Mouse (Mus musculus) spleen, adult 2 months (tissue): ENCODE data around the gene Hint2. TPM values are rescaled to one million over a fixed set of nuclear protein-coding genes. Genes with fewer than 3 reads are reported as not detected.

Source experiments
- DNase-seq, 2 experiments: peaks; one replicate each; pipeline versions ENCODE4 v3.0.0 to v3.0.0-alpha.2; 2012 to 2021; ENCODE audit warnings: low spot score in 2 of 2, low read depth in 1 of 2
- H3K27ac ChIP-seq: fragments of 200-500 bp; 2 replicates; pipeline ENCODE4 v1.5.1; 2012; ENCODE audit warnings: low read length, inconsistent platforms; ENCODE audit not compliant: insufficient read depth
- H3K27me3 ChIP-seq: fragments of 200-500 bp; 2 replicates; pipeline ENCODE4 v1.6.1; 2012; ENCODE audit warnings: mild to moderate bottlenecking, moderate library complexity, low read length, inconsistent platforms; ENCODE audit not compliant: control insufficient read depth, insufficient read depth
- H3K36me3 ChIP-seq: fragments of 200-500 bp; 2 replicates; pipeline ENCODE4 v1.6.1; 2012; ENCODE audit warnings: mild to moderate bottlenecking, low read length, inconsistent platforms; ENCODE audit not compliant: control insufficient read depth, insufficient read depth
- H3K4me1 ChIP-seq: fragments of 200-500 bp; 2 replicates; pipeline ENCODE4 v1.6.1; 2011; ENCODE audit warnings: inconsistent platforms; ENCODE audit not compliant: control insufficient read depth, insufficient read depth, insufficient read length
- H3K4me3 ChIP-seq: fragments of 200-500 bp; 2 replicates; pipeline ENCODE4 v1.5.1; 2011; ENCODE audit warnings: mild to moderate bottlenecking, inconsistent platforms; ENCODE audit not compliant: insufficient read depth, insufficient read length; ENCODE audit errors: extremely low read depth
- CTCF ChIP-seq: fragments of 200-500 bp; IDR thresholded peaks from 2 replicates; pipeline ENCODE4 v1.5.1; 2011; ENCODE audit warnings: mild to moderate bottlenecking, inconsistent platforms; ENCODE audit not compliant: insufficient read depth, insufficient read length, insufficient replicate concordance; ENCODE audit errors: extremely low read depth
- POLR2A ChIP-seq: fragments of 200-500 bp; IDR thresholded peaks from 2 replicates; pipeline ENCODE4 v1.6.1; 2011; ENCODE audit warnings: low read depth, low read length, inconsistent platforms
- WGBS: fragments of 180-500 bp; shearing (Covaris S2); methylation state at CpG from one replicate; pipeline ENCODE4 v1.1.7; 2018; 5-methylcytosine and 5-hydroxymethylcytosine counted together
- polyA plus RNA-seq: library from polyadenylated mRNA; depleted of rRNA; stranded (reverse); fragments of >200 nt; gene quantifications from 2 replicates; pipeline ENCODE4 v1.2.3, GENCODE M21; 2012; rRNA removed

Hint2 gene
- 23.2 and 26.6 TPM in 2 replicates for polyA plus RNA-seq

DNA sequence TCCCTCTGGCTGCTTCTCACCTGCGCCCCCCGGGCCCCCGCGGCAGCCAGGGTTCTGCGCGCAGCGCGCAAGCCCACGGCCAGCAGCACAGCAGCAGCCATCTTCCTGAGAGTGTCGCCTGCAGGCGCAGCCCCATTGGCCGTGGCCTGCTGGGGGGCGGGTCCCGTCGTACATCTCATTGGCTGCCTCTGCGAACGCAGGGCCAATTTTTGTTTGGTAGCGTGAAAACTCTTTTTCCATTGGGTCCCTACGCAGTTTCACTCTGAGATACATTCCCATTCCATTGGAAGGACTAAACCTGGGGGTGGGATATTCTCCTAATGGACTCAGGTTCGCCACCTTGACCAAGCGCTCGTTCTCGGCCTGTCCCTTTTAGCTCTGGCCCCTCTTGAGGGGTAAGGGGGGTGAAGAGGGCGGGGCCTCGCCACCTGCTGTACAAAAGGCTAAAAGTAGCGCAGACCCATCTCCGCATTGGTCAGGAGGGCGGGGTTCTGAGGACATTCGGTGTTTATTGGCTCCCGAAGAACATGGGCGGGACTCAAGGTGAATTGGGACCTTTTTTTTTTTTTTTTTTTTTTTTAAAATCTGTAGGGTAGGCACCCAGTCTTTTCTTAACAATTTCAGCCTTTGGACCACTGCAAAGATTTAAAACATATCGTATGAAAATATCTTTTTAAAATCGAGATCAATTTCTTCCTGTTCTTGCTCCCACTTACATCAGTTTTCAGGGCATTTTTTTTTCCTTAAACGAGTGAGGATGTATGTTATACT, at the start of gene Hint2:
Gene Hint2, minus strand, starts transcription at position 128 of the 771 bp plus-strand sequence.
- Histone ChIP-seq H3K4me3 (peak within 1 kb of the TSS; percentile 98), H3K27ac (peak within 1 kb of the TSS; percentile 88), H3K27me3 (no peaks in the 10 kb centered on the region), H3K36me3 (no peaks in the 10 kb centered on the region), H3K4me1 (peaks cover 4% of the 10 kb centered on the region; the same call in 1 of the 2 replicates)
- DNase-seq = peak; percentile 88 to 93
- TF ChIP-seq POLR2A (peak; percentile 91), CTCF (no peak)
- under 1% methylated on average over 34 of the region's 34 CpGs for WGBS

GRCm38 (mm10) chr4:43705991-43706390, 49.7 kb upstream of the Hint2 start:
- Histone ChIP-seq H3K27ac (no peak overlapping the region), H3K4me3 (no peak overlapping the region), H3K36me3 (no peaks in the 10 kb centered on the region), H3K4me1 (no peaks in the 10 kb centered on the region), H3K27me3 (no peaks in the 10 kb centered on the region)
- 89% methylated on average over 13 of the region's 13 CpGs for WGBS
- DNase-seq = no peak
- TF ChIP-seq CTCF = no peak
- TF ChIP-seq POLR2A = no peak

- 75% methylated on average over 8 of the region's 8 CpGs for WGBS
- Histone ChIP-seq H3K36me3 (no peaks in the 10 kb centered on the region), H3K27ac (no peak overlapping the region), H3K4me1 (no peaks in the 10 kb centered on the region), H3K27me3 (no peaks in the 10 kb centered on the region), H3K4me3 (no peak overlapping the region)
- TF ChIP-seq CTCF = no peak
- DNase-seq = no peak
Observed at GRCm38 (mm10) chr4:43703851-43704250, 47.6 kb upstream of the Hint2 start.

- Histone ChIP-seq H3K27ac (no peak overlapping the region), H3K4me3 (no peak overlapping the region), H3K27me3 (no peaks in the 10 kb centered on the region), H3K4me1 (no peaks in the 10 kb centered on the region), H3K36me3 (no peaks in the 10 kb centered on the region)
- 81% methylated on average over 6 of the region's 6 CpGs for WGBS
- no peak for DNase-seq
- peak; percentile 7; the same call in 1 of the 2 replicates for TF ChIP-seq CTCF
- TF ChIP-seq POLR2A = no peak
Observed at GRCm38 (mm10) chr4:43703439-43703838, 47.2 kb upstream of the Hint2 start.

DNA sequence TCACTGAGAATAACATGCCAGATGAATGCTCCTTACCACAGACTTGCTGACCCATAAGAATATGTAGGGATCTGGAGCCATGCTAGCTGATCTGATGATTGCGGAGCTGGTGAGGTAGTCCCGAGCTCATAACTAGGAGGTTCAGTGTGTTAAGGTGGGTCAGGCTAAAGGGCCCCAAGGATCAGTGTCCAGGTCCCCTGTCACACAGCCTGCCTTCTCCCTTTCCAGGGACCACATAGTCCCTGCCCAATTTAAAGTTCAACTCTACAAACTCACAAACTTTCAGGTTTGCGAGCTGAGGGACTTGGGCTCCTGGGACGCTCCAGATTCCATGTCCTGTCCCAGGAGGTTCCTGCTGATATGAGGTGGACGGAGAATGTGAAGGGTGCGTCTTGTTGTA, 44.4 kb upstream of the Hint2 start, which contains the start of gene Olfr70:
Gene Olfr70, minus strand, starts transcription at position 101 of the 400 bp plus-strand sequence.
- Histone ChIP-seq H3K36me3 (no peaks in the 10 kb centered on the region), H3K4me1 (no peaks in the 10 kb centered on the region), H3K27me3 (no peaks in the 10 kb centered on the region), H3K27ac (no peak within 1 kb of the TSS), H3K4me3 (no peak within 1 kb of the TSS)
- WGBS = 92% methylated on average over 6 of the region's 6 CpGs
- DNase-seq = no peak
- no peak for TF ChIP-seq POLR2A
- no peak for TF ChIP-seq CTCF

- Histone ChIP-seq H3K27ac (no peak overlapping the region), H3K36me3 (no peaks in the 10 kb centered on the region), H3K4me3 (no peak overlapping the region), H3K4me1 (no peaks in the 10 kb centered on the region), H3K27me3 (no peaks in the 10 kb centered on the region)
- no peak for DNase-seq
- TF ChIP-seq POLR2A = no peak
- TF ChIP-seq CTCF = no peak
- WGBS = 94% methylated on average over 13 of the region's 13 CpGs
Observed at GRCm38 (mm10) chr4:43696561-43696960, 40.3 kb upstream of the Hint2 start.

GRCm38 (mm10) chr4:43695249-43695671, 39.0 kb upstream of the Hint2 start:
- no peak overlapping the region for H3K27ac ChIP-seq
- WGBS = 64% methylated on average over 9 of the region's 9 CpGs
- no peaks in the 10 kb centered on the region for H3K36me3 ChIP-seq
- no peaks in the 10 kb centered on the region for H3K27me3 ChIP-seq
- no peak overlapping the region for H3K4me3 ChIP-seq
- no peaks in the 10 kb centered on the region for H3K4me1 ChIP-seq
- TF ChIP-seq CTCF = no peak
- no peak for TF ChIP-seq POLR2A
- DNase-seq = no peak
